Mouse (Mus musculus): ENCODE measurements at regions not wholly inside any gene's neighbourhood (a gene's known extent, or its start where the extent isn't known, plus 50 kb on each side); places are given as distances from the start of the nearest gene placed in this dataset.
"Not testable (repeated sequence)": the region's sequence is repeated elsewhere in the genome, so short reads cannot be mapped to it uniquely, and the experiment has no call there.

DNA sequence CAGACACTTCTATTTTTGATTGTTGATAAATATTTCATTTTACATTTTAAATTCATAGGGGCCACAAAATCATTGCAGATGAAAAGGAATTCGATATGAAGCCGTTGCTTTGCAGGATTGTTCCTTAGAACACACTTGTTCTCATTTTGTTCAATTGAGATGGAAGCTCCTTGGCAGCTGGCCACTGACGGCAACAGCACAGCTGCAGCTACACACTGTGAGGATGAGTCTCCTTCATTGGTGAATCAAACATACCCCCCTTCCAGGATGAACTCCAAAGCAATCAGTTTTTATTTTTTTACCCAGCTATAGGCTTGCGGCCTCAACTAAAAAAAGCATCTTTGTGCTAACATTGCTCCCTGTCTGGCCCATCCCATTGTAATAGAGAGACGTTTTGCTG, 475.1 kb downstream of the Tbl1xr1 start:
- peak; percentile 41 for DNase-seq

DNA sequence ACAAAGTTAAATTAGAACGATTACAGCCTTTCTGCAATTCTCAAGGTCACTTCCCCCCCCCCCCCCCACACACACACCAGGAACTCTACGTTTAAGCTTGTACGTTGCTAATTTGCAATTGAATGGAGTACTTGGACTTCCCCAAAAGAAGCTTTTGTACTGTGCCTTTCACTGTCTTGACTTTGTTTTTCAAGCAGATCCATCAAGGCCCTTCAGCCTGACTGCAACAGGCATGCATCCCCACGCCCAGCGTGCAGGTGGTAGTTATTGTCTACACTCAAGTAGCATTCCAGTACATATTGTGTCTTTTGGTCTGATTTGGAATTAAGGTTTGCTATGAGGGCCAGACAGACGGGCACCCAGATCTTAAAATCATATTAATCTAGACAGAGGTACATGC, 483.1 kb downstream of the Tbl1xr1 start:
- no peak for DNase-seq

DNA sequence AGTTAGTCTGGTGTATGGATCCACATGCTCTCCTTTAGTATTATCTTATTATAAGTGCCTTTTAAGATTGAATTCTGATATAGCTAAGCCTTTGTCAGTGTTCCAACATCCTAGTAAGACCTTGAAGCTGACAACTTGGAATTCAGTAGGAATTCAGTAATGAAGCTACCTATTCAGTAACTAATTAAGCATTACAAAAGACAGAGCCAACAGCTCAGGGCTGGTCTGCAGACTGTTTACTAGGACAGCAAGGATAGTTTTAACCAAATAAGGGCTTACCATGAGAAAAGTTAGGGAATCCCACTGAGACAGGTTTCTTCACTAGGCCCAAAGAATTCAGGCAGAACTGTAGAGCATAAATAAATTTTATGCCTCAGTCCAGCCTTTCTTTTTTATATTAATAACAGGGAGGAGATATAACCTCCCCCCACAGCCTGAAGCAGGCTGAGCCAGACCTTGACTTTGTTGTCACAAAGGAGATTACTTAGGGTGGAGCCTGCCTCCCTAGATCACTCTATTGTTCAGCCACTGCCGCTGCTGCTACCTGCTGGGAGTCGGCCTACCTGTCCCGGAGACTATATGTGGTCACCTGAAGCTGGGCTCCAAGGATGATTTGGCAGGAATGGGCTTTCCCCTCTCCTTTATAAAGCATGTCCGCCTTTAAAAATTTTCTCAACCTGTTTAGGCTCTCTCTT, 484.2 kb downstream of the Tbl1xr1 start:
- not testable (repeated sequence) for DNase-seq

Data from gastrocnemius, postnatal 10 days (tissue).